Mouse (Mus musculus): ENCODE measurements around the gene Tff2. TPM values are rescaled to one million over a fixed set of nuclear protein-coding genes. Genes with fewer than 3 reads are reported as not detected.

Tff2 gene
- polyA plus RNA-seq, 1 experiment from 2014 or later, result not detected

DNA sequence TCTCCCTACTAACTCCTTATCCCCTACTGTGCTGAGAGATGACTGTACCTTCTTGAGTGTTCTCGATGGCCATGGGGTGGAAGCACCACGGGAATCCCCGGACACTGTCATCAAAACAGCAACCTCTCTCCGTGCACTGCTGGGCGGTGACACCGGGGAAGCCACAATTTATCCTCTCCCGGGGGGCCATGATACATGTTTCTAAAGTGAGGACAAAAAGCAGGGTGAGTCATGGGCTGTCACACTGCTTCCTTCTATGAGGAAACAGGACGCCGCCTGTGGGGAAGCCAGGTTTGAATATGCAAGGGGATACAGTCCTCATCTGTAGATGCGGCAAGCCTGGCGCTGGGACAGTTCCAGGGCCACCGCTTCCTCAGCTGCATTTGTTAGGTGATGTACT is 18.5 kb upstream of the Tff2 start:
- no peak overlapping the region for H3K9ac ChIP-seq
- no peaks in the 10 kb centered on the region for H3K27me3 ChIP-seq
- WGBS, result 89% methylated on average over 12 of the region's 12 CpGs
- H3K4me3 ChIP-seq, result no peak overlapping the region
- H3K27ac ChIP-seq, result no peak overlapping the region
- no peaks in the 10 kb centered on the region for H3K9me3 ChIP-seq
- no peak for ATAC-seq (ENCODE audit: low FRiP score)
- H3K36me3 ChIP-seq, result no peaks in the 10 kb centered on the region
- H3K4me2 ChIP-seq, result no peak overlapping the region
- H3K4me1 ChIP-seq (replicated peaks), result no peaks in the 10 kb centered on the region

DNA sequence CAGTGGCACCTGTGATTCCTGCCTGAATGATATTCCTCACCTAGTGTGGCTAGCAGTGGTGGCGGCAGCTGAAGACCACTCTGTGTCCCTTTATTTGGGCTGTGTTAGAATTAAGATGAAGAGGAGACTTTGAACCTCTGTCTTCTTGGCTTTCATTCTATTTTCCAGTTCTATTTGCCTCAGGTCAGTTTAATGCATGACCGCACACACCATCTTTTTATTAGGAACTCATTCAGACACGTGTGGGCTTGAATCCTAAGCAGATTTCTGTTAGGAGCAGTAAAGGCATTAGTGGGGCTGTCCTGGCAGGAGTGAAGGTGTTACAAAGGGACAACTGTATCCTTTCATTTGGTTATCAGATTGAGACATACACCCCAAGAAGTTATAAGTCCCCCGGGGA is 16.2 kb upstream of the Tff2 start:
- WGBS, result 68% methylated on average over 4 of the region's 4 CpGs
- Histone ChIP-seq H3K27ac (no peak overlapping the region), H3K4me3 (no peak overlapping the region), H3K9ac (no peak overlapping the region), H3K36me3 (no peaks in the 10 kb centered on the region), H3K27me3 (no peaks in the 10 kb centered on the region), H3K9me3 (no peaks in the 10 kb centered on the region), H3K4me2 (no peak overlapping the region), H3K4me1 (replicated peaks) (no peaks in the 10 kb centered on the region)
- no peak for ATAC-seq (ENCODE audit: low FRiP score)

DNA sequence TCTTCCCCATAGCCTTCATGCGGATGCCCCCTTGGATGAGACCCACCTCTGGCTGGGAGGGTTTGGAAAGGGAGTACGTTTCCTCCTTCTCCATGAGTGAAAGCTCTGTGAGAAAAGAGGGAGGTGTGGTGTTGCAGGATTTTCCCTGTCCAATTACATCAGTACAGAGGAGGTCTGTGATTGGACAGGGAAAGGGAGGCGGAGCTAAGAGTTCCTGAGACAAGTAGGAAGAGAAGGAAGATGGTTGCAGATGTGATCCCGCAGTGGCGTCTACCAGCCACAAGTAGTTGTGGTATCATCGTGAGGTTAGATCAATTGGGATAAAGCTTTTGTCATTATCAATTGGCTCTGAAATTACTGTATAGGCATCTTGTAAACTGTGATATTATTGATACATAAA is 13.8 kb upstream of the Tff2 start:
- ATAC-seq (ENCODE audit: low FRiP score), result no peak
- WGBS, result 81% methylated on average over 6 of the region's 6 CpGs
- H3K4me2 ChIP-seq, result no peak overlapping the region
- H3K9me3 ChIP-seq, result no peaks in the 10 kb centered on the region
- no peak overlapping the region for H3K4me3 ChIP-seq
- no peaks in the 10 kb centered on the region for H3K27me3 ChIP-seq
- no peaks in the 10 kb centered on the region for H3K36me3 ChIP-seq
- H3K4me1 ChIP-seq (replicated peaks), result no peaks in the 10 kb centered on the region
- H3K27ac ChIP-seq, result no peak overlapping the region
- H3K9ac ChIP-seq, result no peak overlapping the region

DNA sequence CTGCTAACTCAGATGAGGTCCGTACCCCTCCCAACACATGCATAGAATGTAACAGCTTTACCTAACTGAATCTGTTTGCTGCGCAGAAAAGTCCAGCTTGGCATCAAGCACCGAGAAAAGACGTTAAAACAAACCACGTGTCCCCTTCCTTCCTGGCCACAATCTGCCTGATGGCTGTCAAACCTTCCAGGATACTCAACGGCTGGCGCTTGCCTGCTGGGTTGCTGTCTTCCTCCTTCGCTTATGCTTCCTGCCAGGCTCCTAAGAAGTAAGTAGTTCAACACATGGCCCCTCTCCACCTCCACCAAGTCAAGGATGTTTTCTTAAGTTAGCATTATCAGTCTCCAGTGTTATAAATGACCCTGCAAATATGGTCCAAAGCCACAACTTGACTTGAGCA is 9.7 kb upstream of the Tff2 start:
- Histone ChIP-seq H3K36me3 (no peaks in the 10 kb centered on the region), H3K9me3 (peaks cover 1% of the 10 kb centered on the region; the same call in 1 of the 2 replicates), H3K4me1 (replicated peaks) (peaks cover 6% of the 10 kb centered on the region), H3K27ac (no peak overlapping the region), H3K4me2 (no peak overlapping the region), H3K27me3 (no peaks in the 10 kb centered on the region), H3K9ac (no peak overlapping the region), H3K4me3 (no peak overlapping the region)
- WGBS, result 80% methylated on average over 8 of the region's 8 CpGs
- no peak for ATAC-seq (ENCODE audit: low FRiP score)

DNA sequence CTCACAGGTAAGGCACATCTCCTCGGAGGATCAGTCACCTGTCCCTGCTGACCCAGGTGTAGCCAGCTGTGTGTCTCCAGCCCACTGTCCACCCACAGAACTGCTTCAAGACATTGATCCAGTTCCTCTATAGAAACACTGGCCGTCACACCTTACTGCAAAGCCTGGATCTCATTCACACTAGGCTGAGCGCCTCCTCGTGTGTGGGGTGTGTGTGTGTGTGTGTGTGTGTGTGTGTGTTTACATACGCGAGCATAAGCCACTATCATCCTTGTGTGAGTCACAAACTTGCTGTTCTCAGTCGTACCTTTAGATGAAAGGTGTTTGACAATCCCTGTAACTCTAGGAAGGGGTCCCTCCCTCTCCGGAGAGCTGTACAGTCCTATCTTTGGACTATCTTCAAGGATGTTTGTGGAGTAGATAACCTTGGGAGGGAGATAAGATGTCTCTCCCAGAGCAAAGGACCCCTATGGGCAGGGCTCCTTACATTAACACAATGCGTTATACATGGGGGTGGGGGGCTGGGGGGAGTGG is 9.0 kb upstream of the Tff2 start:
- Histone ChIP-seq H3K27ac (no peak overlapping the region), H3K4me1 (replicated peaks) (peaks cover 6% of the 10 kb centered on the region), H3K36me3 (no peaks in the 10 kb centered on the region), H3K4me3 (no peak overlapping the region), H3K9me3 (peaks cover 5% of the 10 kb centered on the region; the same call in 1 of the 2 replicates), H3K27me3 (no peaks in the 10 kb centered on the region), H3K9ac (no peak overlapping the region), H3K4me2 (no peak overlapping the region)
- 86% methylated on average over 9 of the region's 9 CpGs for WGBS
- no peak for ATAC-seq (ENCODE audit: low FRiP score)

DNA sequence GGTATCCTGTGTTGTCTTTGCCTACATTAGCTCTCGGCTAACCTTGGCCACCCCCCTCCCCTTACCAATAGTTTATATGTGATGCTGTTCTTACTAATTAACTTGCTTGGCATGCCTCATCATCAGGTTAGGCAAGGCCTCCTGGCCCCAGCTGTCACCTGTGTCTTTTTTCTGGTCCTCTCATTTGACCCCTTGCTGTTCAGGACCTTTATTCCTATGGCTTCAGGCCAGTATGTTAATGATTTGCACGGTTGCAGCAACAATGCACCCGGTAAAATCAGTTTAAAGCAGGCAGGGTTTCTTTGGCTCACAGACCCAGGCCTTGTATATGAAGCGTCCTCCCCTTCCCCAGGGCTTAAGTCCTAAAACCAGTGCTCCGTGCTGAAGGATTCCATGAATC is 8.4 kb upstream of the Tff2 start:
- H3K27me3 ChIP-seq, result no peaks in the 10 kb centered on the region
- no peak overlapping the region for H3K9ac ChIP-seq
- WGBS, result 38% methylated on average over 5 of the region's 5 CpGs
- H3K36me3 ChIP-seq, result no peaks in the 10 kb centered on the region
- H3K9me3 ChIP-seq, result peaks cover 5% of the 10 kb centered on the region; the same call in 1 of the 2 replicates
- H3K4me1 ChIP-seq (replicated peaks), result peaks cover 6% of the 10 kb centered on the region
- ATAC-seq (ENCODE audit: low FRiP score), result no peak
- no peak overlapping the region for H3K4me3 ChIP-seq
- H3K4me2 ChIP-seq, result no peak overlapping the region
- no peak overlapping the region for H3K27ac ChIP-seq

DNA sequence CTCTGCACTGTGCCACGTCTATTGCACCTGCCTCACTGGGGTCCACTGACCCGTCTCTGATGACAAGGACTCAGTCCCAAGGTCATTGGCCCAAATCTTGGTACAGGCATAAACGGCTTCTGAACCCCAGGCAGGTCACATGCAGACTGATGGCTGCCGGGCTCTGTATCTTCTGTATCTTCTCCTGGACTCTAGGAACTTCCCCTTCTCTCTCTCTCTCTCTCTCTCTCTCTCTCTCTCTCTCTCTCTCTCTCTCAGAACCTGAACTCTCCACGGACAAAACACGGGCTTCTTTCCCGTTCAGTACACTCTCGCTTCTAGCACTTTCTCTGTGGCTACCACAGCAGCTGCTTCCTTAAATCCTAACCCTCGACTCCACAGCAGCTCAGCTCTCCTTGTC is 1.9 kb upstream of the Tff2 start:
- H3K9me3 ChIP-seq, result peaks cover 5% of the 10 kb centered on the region; the same call in 1 of the 2 replicates
- no peak overlapping the region for H3K4me2 ChIP-seq
- no peak for ATAC-seq (ENCODE audit: low FRiP score)
- H3K36me3 ChIP-seq, result no peaks in the 10 kb centered on the region
- H3K4me3 ChIP-seq, result no peak overlapping the region
- no peak overlapping the region for H3K9ac ChIP-seq
- 86% methylated on average over 9 of the region's 9 CpGs for WGBS
- H3K27me3 ChIP-seq, result no peaks in the 10 kb centered on the region
- H3K27ac ChIP-seq, result no peak overlapping the region
- H3K4me1 ChIP-seq (replicated peaks), result no peaks in the 10 kb centered on the region

DNA sequence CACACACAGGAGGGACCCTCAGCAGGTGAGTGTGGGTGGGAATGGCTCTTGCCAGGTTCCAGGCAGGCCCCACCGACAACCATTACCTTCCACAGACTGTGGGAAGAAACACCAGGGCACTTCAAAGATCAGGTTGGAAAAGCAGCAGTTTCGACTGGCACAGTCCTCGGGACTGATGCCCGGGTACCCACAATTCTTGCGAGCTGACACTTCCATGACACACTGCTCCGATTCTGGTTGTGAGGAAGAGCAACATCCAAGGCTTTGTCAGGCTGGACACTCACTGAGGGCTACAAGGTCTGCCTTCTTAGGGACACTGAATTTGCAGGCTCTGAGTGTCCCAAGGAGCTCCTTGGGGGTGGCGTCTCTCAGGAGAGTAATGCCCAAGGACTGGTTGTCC is 2.0 kb downstream of the Tff2 start:
- Histone ChIP-seq H3K27me3 (no peaks in the 10 kb centered on the region), H3K36me3 (no peaks in the 10 kb centered on the region), H3K4me3 (no peak overlapping the region), H3K27ac (no peak overlapping the region), H3K4me1 (replicated peaks) (no peaks in the 10 kb centered on the region), H3K4me2 (no peak overlapping the region), H3K9ac (no peak overlapping the region), H3K9me3 (no peaks in the 10 kb centered on the region; the same call in 1 of the 2 replicates)
- 92% methylated on average over 7 of the region's 7 CpGs for WGBS
- no peak for ATAC-seq (ENCODE audit: low FRiP score)

DNA sequence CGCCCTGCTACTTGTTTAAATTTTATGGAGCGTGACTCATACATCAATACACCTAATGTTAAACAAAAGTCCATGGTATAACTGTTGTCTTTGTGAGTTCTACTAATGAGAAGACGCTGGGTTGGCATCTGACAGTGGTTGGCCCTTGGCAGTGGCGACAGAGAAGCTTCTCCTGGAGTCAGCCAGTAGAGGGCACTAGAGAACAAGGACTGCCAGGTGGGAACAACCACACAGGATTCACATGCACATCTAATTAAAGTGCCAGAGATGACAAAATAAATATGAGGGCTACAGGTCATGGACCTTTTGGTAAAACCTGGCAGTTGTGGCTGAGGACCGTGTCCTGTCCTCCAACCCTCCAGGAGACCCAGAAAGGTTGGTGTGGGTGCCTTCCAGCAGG is 5.7 kb downstream of the Tff2 start:
- Histone ChIP-seq H3K27ac (no peak overlapping the region), H3K4me3 (no peak overlapping the region), H3K4me1 (replicated peaks) (no peaks in the 10 kb centered on the region), H3K27me3 (no peaks in the 10 kb centered on the region), H3K9me3 (no peaks in the 10 kb centered on the region), H3K4me2 (no peak overlapping the region), H3K9ac (no peak overlapping the region), H3K36me3 (no peaks in the 10 kb centered on the region)
- 21% methylated on average over 5 of the region's 5 CpGs for WGBS
- no peak for ATAC-seq (ENCODE audit: low FRiP score)

DNA sequence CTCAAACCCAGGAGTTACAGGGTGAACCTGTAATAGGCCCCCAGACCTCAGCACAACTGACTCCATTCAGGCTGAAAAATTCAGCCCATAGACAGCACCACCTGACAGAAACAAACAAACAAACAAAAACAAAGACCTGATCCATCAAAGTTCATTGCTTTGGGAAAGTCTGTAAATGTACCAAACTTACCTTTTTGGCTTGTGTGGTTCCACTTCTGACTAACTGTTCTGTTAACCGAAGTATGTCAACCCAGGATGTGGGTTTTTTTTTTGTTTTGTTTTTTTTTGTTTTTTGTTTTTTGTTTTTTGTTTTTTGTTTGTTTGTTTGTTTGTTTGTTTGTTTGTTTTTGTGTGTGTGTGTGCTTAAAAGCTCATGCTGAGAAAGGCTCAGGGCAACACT is 7.3 kb downstream of the Tff2 start:
- no peak overlapping the region for H3K4me3 ChIP-seq
- H3K9ac ChIP-seq, result no peak overlapping the region
- ATAC-seq (ENCODE audit: low FRiP score), result no peak

DNA sequence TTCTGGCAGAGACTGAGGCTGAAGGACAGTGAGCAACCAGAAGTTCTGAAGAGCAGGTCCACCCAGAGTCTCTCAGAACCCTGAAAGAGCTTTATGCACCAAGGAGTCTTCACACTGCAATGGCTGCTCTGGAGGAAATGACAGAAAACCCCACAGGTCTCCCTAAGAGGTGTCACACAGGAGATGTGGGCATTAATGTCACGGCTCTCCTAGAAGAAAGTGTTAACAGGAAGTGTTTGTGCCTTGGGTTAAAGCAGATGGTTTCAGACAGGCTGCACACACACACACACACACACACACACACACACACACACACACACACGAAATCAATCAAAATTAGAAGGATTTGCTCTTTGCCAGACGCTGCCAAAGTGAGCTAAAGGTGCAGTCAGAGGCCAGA is 7.8 kb downstream of the Tff2 start:
- Histone ChIP-seq H3K4me2 (no peak overlapping the region), H3K4me3 (no peak overlapping the region)

More for the DNA sequence above, 7.3 kb downstream of the Tff2 start:
- Histone ChIP-seq H3K36me3 (no peaks in the 10 kb centered on the region), H3K9me3 (no peaks in the 10 kb centered on the region), H3K4me2 (no peak overlapping the region), H3K4me1 (replicated peaks) (no peaks in the 10 kb centered on the region), H3K27me3 (no peaks in the 10 kb centered on the region), H3K27ac (no peak overlapping the region)
- 89% methylated on average over 1 of the region's 1 CpGs for WGBS

DNA sequence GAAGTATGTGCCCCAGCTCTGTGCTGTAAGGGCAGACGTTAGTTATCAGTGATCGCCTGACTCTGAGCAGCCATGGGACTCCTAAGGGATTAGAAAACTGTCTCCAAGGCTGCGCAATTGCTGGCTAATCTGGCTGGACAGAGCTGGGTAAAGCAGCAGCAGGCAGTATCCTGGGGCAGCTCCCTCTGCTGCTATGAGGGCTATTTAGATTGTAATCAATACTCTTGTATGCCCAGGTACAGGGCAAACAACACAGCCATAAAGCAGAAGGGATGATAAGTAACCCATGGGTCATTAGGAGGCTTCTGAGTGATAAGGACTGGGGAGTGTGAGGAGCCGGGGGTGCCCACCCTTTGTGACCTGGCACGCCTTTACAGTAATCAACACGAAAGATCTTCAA is 9.2 kb downstream of the Tff2 start:
- no peak overlapping the region for H3K27ac ChIP-seq
- no peak overlapping the region for H3K4me2 ChIP-seq
- H3K9me3 ChIP-seq, result no peaks in the 10 kb centered on the region
- H3K36me3 ChIP-seq, result no peaks in the 10 kb centered on the region
- no peak for ATAC-seq (ENCODE audit: low FRiP score)
- 79% methylated on average over 6 of the region's 6 CpGs for WGBS
- H3K4me1 ChIP-seq (replicated peaks), result no peaks in the 10 kb centered on the region
- no peak overlapping the region for H3K9ac ChIP-seq
- H3K27me3 ChIP-seq, result no peaks in the 10 kb centered on the region
- no peak overlapping the region for H3K4me3 ChIP-seq

More for the DNA sequence above, 7.8 kb downstream of the Tff2 start:
- Histone ChIP-seq H3K9ac (no peak overlapping the region), H3K4me1 (replicated peaks) (no peaks in the 10 kb centered on the region), H3K27me3 (no peaks in the 10 kb centered on the region), H3K9me3 (no peaks in the 10 kb centered on the region), H3K27ac (no peak overlapping the region), H3K36me3 (no peaks in the 10 kb centered on the region)
- WGBS, result 57% methylated on average over 3 of the region's 3 CpGs
- ATAC-seq (ENCODE audit: low FRiP score), result no peak

DNA sequence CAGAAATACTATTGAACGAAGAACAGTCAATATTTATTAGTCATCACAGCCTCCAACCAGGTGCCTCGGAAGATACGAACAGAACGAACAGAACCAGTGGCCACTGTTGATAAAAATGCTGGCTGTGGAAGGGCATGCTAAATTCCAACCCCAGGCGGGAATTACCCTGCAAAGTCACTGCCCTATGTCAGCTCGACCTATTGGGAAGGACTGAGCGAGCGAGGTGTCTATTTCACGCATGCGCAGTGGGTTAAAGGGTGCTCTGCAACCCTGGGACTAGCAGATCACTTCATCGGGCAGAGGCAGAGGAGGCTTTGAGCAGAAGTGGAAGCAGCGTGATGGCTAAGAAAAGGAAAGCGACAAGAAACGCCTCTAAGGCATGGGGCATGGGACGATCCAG is 10.3 kb downstream of the Tff2 start:
- Histone ChIP-seq H3K4me2 (no peak overlapping the region), H3K9ac (no peak overlapping the region), H3K27me3 (no peaks in the 10 kb centered on the region), H3K9me3 (no peaks in the 10 kb centered on the region), H3K4me3 (no peak overlapping the region), H3K4me1 (replicated peaks) (no peaks in the 10 kb centered on the region; the same call in 1 of the 2 replicates), H3K36me3 (no peaks in the 10 kb centered on the region), H3K27ac (no peak overlapping the region)
- no peak for ATAC-seq (ENCODE audit: low FRiP score)
- WGBS, result 84% methylated on average over 15 of the region's 15 CpGs
